Comparison of ENCODE assay signal across 20 mouse cellular contexts in the genomic region with DNA sequence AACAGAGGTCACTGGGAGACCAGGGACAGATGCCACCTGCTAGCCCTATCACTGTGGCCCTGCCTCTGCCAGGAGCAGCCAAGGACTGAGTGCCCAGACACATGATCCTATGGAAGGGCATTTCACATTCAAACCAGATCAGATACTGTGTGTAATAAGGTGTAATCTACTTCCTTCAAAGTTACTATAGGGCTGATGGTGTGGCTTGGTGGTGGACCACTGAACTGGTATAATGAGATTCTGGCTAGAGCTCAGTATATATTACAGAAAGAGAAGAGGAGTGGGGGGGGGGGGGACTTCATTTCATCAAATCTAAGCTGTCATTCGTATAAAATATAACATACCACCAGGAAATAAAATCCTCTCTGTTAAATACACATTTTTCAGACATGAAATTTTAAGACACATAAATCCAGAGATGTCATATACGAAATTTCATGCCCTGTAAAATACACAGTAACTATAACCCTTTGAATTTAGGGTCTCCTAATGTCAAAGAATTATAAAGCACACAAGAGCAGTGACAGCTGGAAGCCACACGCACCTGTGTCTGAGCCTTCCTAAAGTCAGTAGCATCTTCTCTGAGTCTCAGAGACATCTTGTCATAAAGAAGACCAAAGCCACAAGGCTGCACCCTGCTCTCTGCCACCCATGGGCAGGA. TPM values are rescaled to one million over a fixed set of nuclear protein-coding genes. Genes with fewer than 3 reads are reported as not detected.
"Had no signal": no experiment of that assay in that cellular context is flagged by ENCODE, and none has a peak within 500 bp of the region (broad histone marks: within the 10 kb centered on the region; RNA-seq: fewer than 3 reads in every experiment).

No protein-coding gene starts in this region.

- H3K9me3 ChIP-seq: embryonic facial prominence, embryonic 10.5 days; embryonic facial prominence, embryonic 12.5 days; embryonic facial prominence, embryonic 13.5 days; embryonic facial prominence, embryonic 15.5 days; forebrain, embryonic 10.5 days; forebrain, embryonic 12.5 days; forebrain, embryonic 13.5 days; forebrain, embryonic 15.5 days had no signal

- H3K27ac ChIP-seq: embryonic facial prominence, embryonic 10.5 days; embryonic facial prominence, embryonic 12.5 days; embryonic facial prominence, embryonic 13.5 days; embryonic facial prominence, embryonic 15.5 days; forebrain, embryonic 10.5 days; forebrain, embryonic 12.5 days; forebrain, embryonic 13.5 days; forebrain, embryonic 15.5 days; gastrocnemius, adult 2 months; heart, adult 2 months had no signal

- H3K9ac ChIP-seq: embryonic facial prominence, embryonic 12.5 days; embryonic facial prominence, embryonic 13.5 days; embryonic facial prominence, embryonic 15.5 days; forebrain, embryonic 12.5 days; forebrain, embryonic 13.5 days; forebrain, postnatal 0 days had no signal

- DNase-seq: cerebellum, postnatal 36 days; embryo, embryonic 11 days; forebrain, postnatal 0 days; gastrocnemius, adult 2 months; gastrocnemius, postnatal 10 days; gastrocnemius, postnatal 14 days; gastrocnemius, postnatal 25 days; gastrocnemius, postnatal 36 days; heart, adult 11 months; heart, adult 18-20 months; heart, adult 2 months had no signal

- H3K27me3 ChIP-seq: embryonic facial prominence, embryonic 12.5 days; embryonic facial prominence, embryonic 13.5 days; embryonic facial prominence, embryonic 15.5 days; forebrain, embryonic 13.5 days; forebrain, embryonic 15.5 days had no signal

- H3K36me3 ChIP-seq: embryonic facial prominence, embryonic 10.5 days; embryonic facial prominence, embryonic 12.5 days; embryonic facial prominence, embryonic 13.5 days; embryonic facial prominence, embryonic 15.5 days; forebrain, embryonic 10.5 days; forebrain, embryonic 12.5 days; forebrain, embryonic 15.5 days had no signal

- H3K4me3 ChIP-seq: embryonic facial prominence, embryonic 10.5 days; embryonic facial prominence, embryonic 13.5 days; embryonic facial prominence, embryonic 15.5 days; erythroblast, embryonic 14.5 days; forebrain, embryonic 12.5 days; gastrocnemius, adult 2 months; heart, adult 2 months had no signal

RNA-seq across cellular contexts. Expression of a gene that starts 45.2 kb away (rescaled TPM):
- polyA plus RNA-seq: erythroblast, embryonic 14.5 days had no signal
